Mouse (Mus musculus) spleen, adult 2 months (tissue): ENCODE data around the gene Ide.

Experiments used
- CTCF ChIP-seq: fragments of 200-500 bp; IDR thresholded peaks from 2 replicates; pipeline ENCODE4 v1.5.1; 2011; ENCODE audit warnings: mild to moderate bottlenecking, inconsistent platforms; ENCODE audit not compliant: insufficient read depth, insufficient read length, insufficient replicate concordance; ENCODE audit errors: extremely low read depth
- POLR2A ChIP-seq: fragments of 200-500 bp; IDR thresholded peaks from 2 replicates; pipeline ENCODE4 v1.6.1; 2011; ENCODE audit warnings: low read depth, low read length, inconsistent platforms

DNA sequence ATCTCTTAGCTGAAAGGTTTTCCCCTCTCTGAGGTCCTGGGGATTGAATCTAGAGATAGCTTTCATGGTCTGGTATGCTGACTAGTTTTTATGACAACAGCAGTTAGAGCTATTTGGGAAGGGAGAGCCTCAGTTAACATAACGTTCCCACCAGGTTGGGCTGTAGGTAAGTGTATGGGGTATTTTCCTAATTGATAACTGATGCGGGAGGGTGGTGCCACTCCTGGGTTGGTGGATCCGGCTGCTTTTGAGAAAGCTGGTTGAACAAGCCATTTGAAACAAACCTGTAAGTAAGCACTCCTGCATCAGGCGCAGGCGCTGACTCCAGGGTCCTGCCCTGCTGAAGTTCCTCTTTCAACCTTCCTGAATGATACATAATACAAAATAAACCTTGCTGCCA, 100.3 kb downstream of the Ide start:
- TF ChIP-seq CTCF: no peak
- TF ChIP-seq POLR2A: no peak
